Mouse (Mus musculus): Measurements from ENCODE around the gene Olfr1280. TPM values are rescaled to one million over a fixed set of nuclear protein-coding genes. Genes with fewer than 3 reads are reported as not detected.
"Not testable (repeated sequence)": the region's sequence is repeated elsewhere in the genome, so short reads cannot be mapped to it uniquely, and the experiment has no call there.

Olfr1280 gene
- not detected in 2 replicates for polyA plus RNA-seq (2015; fragmentation: Nextera tagmentation; extraction: Ambion mirVana)

- no peak within 1 kb of the TSS for H3K4me3 ChIP-seq
- H3K4me1 ChIP-seq = no peaks in the 10 kb centered on the region
- H3K9me3 ChIP-seq = no peaks in the 10 kb centered on the region
- H3K36me3 ChIP-seq (replicated peaks) = no peaks in the 10 kb centered on the region
- no peak within 1 kb of the TSS for H3K27ac ChIP-seq
- no peak within 1 kb of the TSS for H3K4me2 ChIP-seq
- H3K27me3 ChIP-seq (replicated peaks) = no peaks in the 10 kb centered on the region
- ATAC-seq (replicated peaks) = no peak
- no peak within 1 kb of the TSS for H3K9ac ChIP-seq
These were observed at the start of gene Olfr1280 for GRCm38 (mm10) chr2:111313717-111314116. TSS of gene Olfr1280 (plus strand) at chr2:111314017.

GRCm38 (mm10) chr2:111274006-111274405 lies 39.8 kb upstream of the Olfr1280 start, which contains the start of gene Olfr1277:
TSS of gene Olfr1277 (minus strand) at chr2:111274106.
- no peaks in the 10 kb centered on the region for H3K9me3 ChIP-seq
- 85% methylated on average over 2 of the region's 2 CpGs for WGBS
- H3K4me2 ChIP-seq = no peak within 1 kb of the TSS
- no peaks in the 10 kb centered on the region for H3K36me3 ChIP-seq (replicated peaks)
- H3K4me3 ChIP-seq = no peak within 1 kb of the TSS
- no peak within 1 kb of the TSS for H3K27ac ChIP-seq
- H3K9ac ChIP-seq = no peak within 1 kb of the TSS
- H3K27me3 ChIP-seq (replicated peaks) = no peaks in the 10 kb centered on the region
- no peaks in the 10 kb centered on the region for H3K4me1 ChIP-seq
- ATAC-seq (replicated peaks) = no peak

GRCm38 (mm10) chr2:111289836-111290235 lies 24.0 kb upstream of the Olfr1280 start, which contains the start of gene Olfr1278:
TSS of gene Olfr1278 (plus strand) at chr2:111290136.
- Histone ChIP-seq H3K27ac (no peak within 1 kb of the TSS), H3K4me1 (no peaks in the 10 kb centered on the region), H3K36me3 (replicated peaks) (no peaks in the 10 kb centered on the region), H3K9ac (no peak within 1 kb of the TSS), H3K4me2 (no peak within 1 kb of the TSS), H3K9me3 (no peaks in the 10 kb centered on the region), H3K4me3 (no peak within 1 kb of the TSS), H3K27me3 (replicated peaks) (no peaks in the 10 kb centered on the region)
- ATAC-seq (replicated peaks) = no peak

GRCm38 (mm10) chr2:111298541-111298940 lies 15.3 kb upstream of the Olfr1280 start:
- Histone ChIP-seq H3K4me2 (no peak overlapping the region), H3K36me3 (replicated peaks) (no peaks in the 10 kb centered on the region), H3K4me1 (no peaks in the 10 kb centered on the region), H3K4me3 (no peak overlapping the region), H3K9me3 (no peaks in the 10 kb centered on the region), H3K27me3 (replicated peaks) (no peaks in the 10 kb centered on the region), H3K27ac (no peak overlapping the region), H3K9ac (no peak overlapping the region)
- ATAC-seq (replicated peaks) = no peak

GRCm38 (mm10) chr2:111300374-111300773 lies 13.4 kb upstream of the Olfr1280 start, which contains the start of gene Olfr1279:
TSS of gene Olfr1279 (plus strand) at chr2:111300635.
- Histone ChIP-seq H3K9ac (no peak within 1 kb of the TSS), H3K27me3 (replicated peaks) (no peaks in the 10 kb centered on the region), H3K27ac (no peak within 1 kb of the TSS), H3K4me1 (no peaks in the 10 kb centered on the region), H3K4me2 (no peak within 1 kb of the TSS), H3K4me3 (no peak within 1 kb of the TSS), H3K9me3 (no peaks in the 10 kb centered on the region), H3K36me3 (replicated peaks) (no peaks in the 10 kb centered on the region)
- ATAC-seq (replicated peaks) = no peak

- Histone ChIP-seq H3K9ac (no peak within 1 kb of the TSS), H3K27ac (no peak within 1 kb of the TSS), H3K27me3 (replicated peaks) (no peaks in the 10 kb centered on the region), H3K36me3 (replicated peaks) (no peaks in the 10 kb centered on the region), H3K4me3 (no peak within 1 kb of the TSS), H3K4me1 (no peaks in the 10 kb centered on the region), H3K4me2 (no peak within 1 kb of the TSS), H3K9me3 (no peaks in the 10 kb centered on the region)
- ATAC-seq (replicated peaks) = no peak
- WGBS = 75% methylated on average over 2 of the region's 2 CpGs
These were observed 12.4 kb downstream of the Olfr1280 start, which contains the start of gene Olfr1281 for GRCm38 (mm10) chr2:111326220-111326619. TSS of gene Olfr1281 (plus strand) at chr2:111326520.

GRCm38 (mm10) chr2:111333721-111334120 lies 19.9 kb downstream of the Olfr1280 start:
- H3K27me3 ChIP-seq (replicated peaks); H3K9ac ChIP-seq; H3K4me3 ChIP-seq; H3K4me2 ChIP-seq; ATAC-seq (replicated peaks); H3K27ac ChIP-seq; H3K9me3 ChIP-seq; H3K36me3 ChIP-seq (replicated peaks); H3K4me1 ChIP-seq: not testable (repeated sequence)
- 92% methylated on average over 5 of the region's 5 CpGs for WGBS

- WGBS = 85% methylated on average over 2 of the region's 2 CpGs
- Histone ChIP-seq H3K36me3 (replicated peaks) (no peaks in the 10 kb centered on the region), H3K9ac (no peak within 1 kb of the TSS), H3K27ac (no peak within 1 kb of the TSS), H3K9me3 (no peaks in the 10 kb centered on the region), H3K4me1 (no peaks in the 10 kb centered on the region), H3K4me3 (no peak within 1 kb of the TSS), H3K4me2 (no peak within 1 kb of the TSS), H3K27me3 (replicated peaks) (no peaks in the 10 kb centered on the region)
- no peak for ATAC-seq (replicated peaks)
These were observed 22.2 kb downstream of the Olfr1280 start, which contains the start of gene Olfr1282 for GRCm38 (mm10) chr2:111335976-111336375. TSS of gene Olfr1282 (minus strand) at chr2:111336076.

- Histone ChIP-seq H3K27ac (no peak within 1 kb of the TSS), H3K9ac (no peak within 1 kb of the TSS), H3K4me1 (no peaks in the 10 kb centered on the region), H3K36me3 (replicated peaks) (no peaks in the 10 kb centered on the region), H3K9me3 (no peaks in the 10 kb centered on the region), H3K4me3 (no peak within 1 kb of the TSS), H3K4me2 (no peak within 1 kb of the TSS), H3K27me3 (replicated peaks) (no peaks in the 10 kb centered on the region)
- 81% methylated on average over 2 of the region's 2 CpGs for WGBS
- no peak for ATAC-seq (replicated peaks)
These were observed 52.7 kb downstream of the Olfr1280 start, which contains the start of gene Olfr1283 for GRCm38 (mm10) chr2:111366490-111366889. TSS of gene Olfr1283 (plus strand) at chr2:111366790.

GRCm38 (mm10) chr2:111375222-111375621 lies 61.4 kb downstream of the Olfr1280 start, which contains the start of gene Olfr1284:
TSS of gene Olfr1284 (plus strand) at chr2:111375522.
- WGBS = 84% methylated on average over 1 of the region's 1 CpGs
- Histone ChIP-seq H3K4me2 (no peak within 1 kb of the TSS), H3K9ac (no peak within 1 kb of the TSS), H3K4me1 (no peaks in the 10 kb centered on the region), H3K36me3 (replicated peaks) (no peaks in the 10 kb centered on the region), H3K27ac (no peak within 1 kb of the TSS), H3K27me3 (replicated peaks) (no peaks in the 10 kb centered on the region), H3K4me3 (no peak within 1 kb of the TSS), H3K9me3 (no peaks in the 10 kb centered on the region)
- no peak for ATAC-seq (replicated peaks)

Other genes with a start within 250 kb of the Olfr1280 start
- not detected in 2 replicates for gene Gm13941, start 208.0 kb upstream of the Olfr1280 start, polyA plus RNA-seq (2015; fragmentation: Nextera tagmentation; extraction: Ambion mirVana)
- gene Gm15130, start 161.1 kb upstream of the Olfr1280 start, polyA plus RNA-seq (2015; fragmentation: Nextera tagmentation; extraction: Ambion mirVana) = not detected in 2 replicates
- gene 4930430A15Rik, start 84.4 kb upstream of the Olfr1280 start, polyA plus RNA-seq (2015; fragmentation: Nextera tagmentation; extraction: Ambion mirVana) = not detected in 2 replicates
- not detected in 2 replicates for gene Olfr1275, start 78.7 kb upstream of the Olfr1280 start, polyA plus RNA-seq (2015; fragmentation: Nextera tagmentation; extraction: Ambion mirVana)
- not detected in 2 replicates for gene Olfr1276, start 59.5 kb upstream of the Olfr1280 start, polyA plus RNA-seq (2015; fragmentation: Nextera tagmentation; extraction: Ambion mirVana)
- gene Olfr1277, start 39.9 kb upstream of the Olfr1280 start, polyA plus RNA-seq (2015; fragmentation: Nextera tagmentation; extraction: Ambion mirVana) = not detected in 2 replicates
- not detected in 2 replicates for gene Olfr1278, start 23.9 kb upstream of the Olfr1280 start, polyA plus RNA-seq (2015; fragmentation: Nextera tagmentation; extraction: Ambion mirVana)
- gene Olfr1279, start 13.4 kb upstream of the Olfr1280 start, polyA plus RNA-seq (2015; fragmentation: Nextera tagmentation; extraction: Ambion mirVana) = not detected in 2 replicates
- gene Olfr1281, start 12.5 kb downstream of the Olfr1280 start, polyA plus RNA-seq (2015; fragmentation: Nextera tagmentation; extraction: Ambion mirVana) = not detected in 2 replicates
- gene Olfr1282, start 22.1 kb downstream of the Olfr1280 start, polyA plus RNA-seq (2015; fragmentation: Nextera tagmentation; extraction: Ambion mirVana) = not detected in 2 replicates
- gene Olfr1283, start 52.8 kb downstream of the Olfr1280 start, polyA plus RNA-seq (2015; fragmentation: Nextera tagmentation; extraction: Ambion mirVana) = not detected in 2 replicates
- not detected in 2 replicates for gene Olfr1284, start 61.5 kb downstream of the Olfr1280 start, polyA plus RNA-seq (2015; fragmentation: Nextera tagmentation; extraction: Ambion mirVana)
- not detected in 2 replicates for gene Olfr1286, start 109.1 kb downstream of the Olfr1280 start, polyA plus RNA-seq (2015; fragmentation: Nextera tagmentation; extraction: Ambion mirVana)
- not detected in 2 replicates for gene Olfr1287, start 135.1 kb downstream of the Olfr1280 start, polyA plus RNA-seq (2015; fragmentation: Nextera tagmentation; extraction: Ambion mirVana)
- not detected in 2 replicates for gene Olfr1288, start 160.1 kb downstream of the Olfr1280 start, polyA plus RNA-seq (2015; fragmentation: Nextera tagmentation; extraction: Ambion mirVana)
- not detected in 2 replicates for gene Olfr1289, start 166.8 kb downstream of the Olfr1280 start, polyA plus RNA-seq (2015; fragmentation: Nextera tagmentation; extraction: Ambion mirVana)
- gene Olfr1290, start 179.8 kb downstream of the Olfr1280 start, polyA plus RNA-seq (2015; fragmentation: Nextera tagmentation; extraction: Ambion mirVana) = not detected in 2 replicates
- not detected in 2 replicates for gene Olfr1291-ps1, start 183.2 kb downstream of the Olfr1280 start, polyA plus RNA-seq (2015; fragmentation: Nextera tagmentation; extraction: Ambion mirVana)
- gene Olfr1293-ps, start 211.2 kb downstream of the Olfr1280 start, polyA plus RNA-seq (2015; fragmentation: Nextera tagmentation; extraction: Ambion mirVana) = not detected in 2 replicates
- gene Olfr1294, start 226.3 kb downstream of the Olfr1280 start, polyA plus RNA-seq (2015; fragmentation: Nextera tagmentation; extraction: Ambion mirVana) = not detected in 2 replicates